Comparison of ENCODE assay signal across 9 mouse cellular contexts in genomic region chr17:28743145-28743866, GRCm38 (mm10). TPM values are rescaled to one million over a fixed set of nuclear protein-coding genes. Genes with fewer than 3 reads are reported as not detected.
DNase-seq lines count a peak whose midpoint lies in the region; ATAC-seq and TF ChIP-seq lines count a peak whose summit lies in the region.
"Had no signal": no experiment of that assay in that cellular context is flagged by ENCODE, and none has a peak within 500 bp of the region (broad histone marks: within the 10 kb centered on the region; RNA-seq: fewer than 3 reads in every experiment).

No protein-coding gene starts in this region.

- no peak overlapping the region for H3K4me3 ChIP-seq in lung, embryonic 14.5 days (ENCODE audit: low read depth, low read length)
- no peak overlapping the region for H3K4me3 ChIP-seq in layer of hippocampus, adult 2 months
- H3K4me3 ChIP-seq: liver, embryonic 15.5 days had no signal

- peak; percentile 15 for DNase-seq in lung, embryonic 14.5 days
- no peak for DNase-seq in lung, adult 18-20 months
- peak; percentile 36 to 44 for DNase-seq in layer of hippocampus, adult 2 months (ENCODE audit: low spot score in 2 of 2)
- DNase-seq in right cerebral cortex, postnatal 14 days: peak; percentile 46
- DNase-seq in adrenal gland, postnatal 4 days (ENCODE audit: low spot score in 2 of 2): no peak
- no peak for DNase-seq in adrenal gland, postnatal 10 days
- no peak for DNase-seq in thymus, postnatal 25 days

- H3K36me3 ChIP-seq in lung, embryonic 14.5 days (ENCODE audit: insufficient read depth): peaks cover 95% of the 10 kb centered on the region

- H3K27me3 ChIP-seq in lung, embryonic 14.5 days (ENCODE audit: insufficient read depth, low read length): no peaks in the 10 kb centered on the region
- H3K27me3 ChIP-seq: liver, embryonic 15.5 days had no signal

- H3K4me1 ChIP-seq in lung, embryonic 14.5 days (ENCODE audit: insufficient read depth): no peaks in the 10 kb centered on the region
- H3K4me1 ChIP-seq: liver, embryonic 15.5 days had no signal

- H3K9me3 ChIP-seq in lung, embryonic 14.5 days (ENCODE audit: low read depth, low read length): no peaks in the 10 kb centered on the region
- H3K9me3 ChIP-seq: liver, embryonic 15.5 days had no signal

- ATAC-seq in lung, embryonic 14.5 days (ENCODE audit: insufficient read depth): no peak
- peak; percentile 75 for ATAC-seq in frontal cortex, adult (ENCODE audit: low TSS enrichment)

- 63% methylated on average over 11 of the region's 11 CpGs for WGBS in lung, embryonic 14.5 days

- TF ChIP-seq CTCF in lung, embryonic 14.5 days (IDR thresholded peaks at IDR 0.05; ENCODE audit: low read depth): no peak
- no peak for TF ChIP-seq CTCF in layer of hippocampus, adult 2 months (conservative IDR thresholded peaks at IDR 0.05)

- no peak overlapping the region for H3K9ac ChIP-seq in lung, embryonic 14.5 days
- H3K9ac ChIP-seq: liver, embryonic 15.5 days had no signal

- no peak overlapping the region for H3K4me2 ChIP-seq in lung, embryonic 14.5 days
- H3K4me2 ChIP-seq: liver, embryonic 15.5 days had no signal

- H3K27ac ChIP-seq in lung, embryonic 14.5 days (ENCODE audit: low read depth): no peak overlapping the region
- H3K27ac ChIP-seq in layer of hippocampus, adult 2 months: peak overlapping the region; percentile 72
- H3K27ac ChIP-seq: liver, embryonic 15.5 days had no signal

RNA-seq across cellular contexts. Expression of gene AC170998.1, which starts 17.4 kb away (rescaled TPM):
- 3.1 and 5.2 TPM in 2 replicates for polyA plus RNA-seq in lung, embryonic 14.5 days (2014; fragmentation: Nextera tagmentation; extraction: Ambion mirVana)
- total RNA-seq in layer of hippocampus, adult 2 months (2021): 1 to 10 TPM; 2.7 to 5.5 TPM
- total RNA-seq in adrenal gland, postnatal 4 days (2021): 1 to 10 TPM; 2.5 to 3.8 TPM
- total RNA-seq in adrenal gland, postnatal 10 days (2021): 1 to 10 TPM in 1 of 2 experiments, under 1 TPM in 1; 0.78 to 1.7 TPM

RNA-seq across cellular contexts. Expression of gene Mapk13, which starts 25.8 kb away (rescaled TPM):
- 53.7 and 61.0 TPM in 2 replicates for polyA plus RNA-seq in lung, embryonic 14.5 days (2014; fragmentation: Nextera tagmentation; extraction: Ambion mirVana)
- total RNA-seq in layer of hippocampus, adult 2 months (2021): under 1 TPM; 0.59 to 0.66 TPM
- 10 to 100 TPM; 72.1 to 75.4 TPM for total RNA-seq in adrenal gland, postnatal 4 days (2021)
- 10 to 100 TPM; 34.6 to 35.5 TPM for total RNA-seq in adrenal gland, postnatal 10 days (2021)

RNA-seq across cellular contexts. Expression of gene Mapk14, which starts 52.2 kb away (rescaled TPM):
- polyA plus RNA-seq in lung, embryonic 14.5 days (2014; fragmentation: Nextera tagmentation; extraction: Ambion mirVana): 76.1 and 77.4 TPM in 2 replicates
- 10 to 100 TPM; 70.6 to 82.7 TPM for total RNA-seq in layer of hippocampus, adult 2 months (2021)
- 10 to 100 TPM; 74.0 to 78.0 TPM for total RNA-seq in adrenal gland, postnatal 4 days (2021)
- total RNA-seq in adrenal gland, postnatal 10 days (2021): 10 to 100 TPM; 63.6 to 74.4 TPM

RNA-seq across cellular contexts. Expression of gene Slc26a8, which starts 53.3 kb away (rescaled TPM):
- polyA plus RNA-seq in lung, embryonic 14.5 days (2014; fragmentation: Nextera tagmentation; extraction: Ambion mirVana): 0.33 and 0.49 TPM in 2 replicates
- 1 to 10 TPM; 6.3 to 6.9 TPM for total RNA-seq in layer of hippocampus, adult 2 months (2021)
- 1 to 10 TPM; 2.7 to 3.4 TPM for total RNA-seq in adrenal gland, postnatal 4 days (2021)
- total RNA-seq in adrenal gland, postnatal 10 days (2021): 1 to 10 TPM; 1.4 to 4.7 TPM

RNA-seq across cellular contexts. Expression of gene Brpf3, which starts 57.6 kb away (rescaled TPM):
- 10.0 and 12.5 TPM in 2 replicates for polyA plus RNA-seq in lung, embryonic 14.5 days (2014; fragmentation: Nextera tagmentation; extraction: Ambion mirVana)
- total RNA-seq in layer of hippocampus, adult 2 months (2021): 10 to 100 TPM; 43.4 to 44.8 TPM
- 10 to 100 TPM; 81.7 to 89.0 TPM for total RNA-seq in adrenal gland, postnatal 4 days (2021)
- 10 to 100 TPM; 56.2 to 62.8 TPM for total RNA-seq in adrenal gland, postnatal 10 days (2021)

Comparison
In these comparisons a context has a peak if more than half of its experiments do, and no peak if none do; other contexts are left out.
1. DNase-seq: peak in lung, embryonic 14.5 days (single experiment), layer of hippocampus, adult 2 months (2 of 2) and right cerebral cortex, postnatal 14 days (single experiment); none in lung, adult 18-20 months (0 of 2), adrenal gland, postnatal 4 days (0 of 2), adrenal gland, postnatal 10 days (single experiment) and thymus, postnatal 25 days (single experiment).
2. RNA of gene Mapk13, which starts 25.8 kb away (total RNA-seq): 72.1 to 75.4 TPM in adrenal gland, postnatal 4 days and 34.6 to 35.5 TPM in adrenal gland, postnatal 10 days; 0.59 to 0.66 TPM in layer of hippocampus, adult 2 months; every median in the first group is over 10 times any median in the second.